Comparison of ENCODE assay signal across 8 mouse cellular contexts in genomic region chr6:88840791-88841513, GRCm38 (mm10). TPM values are rescaled to one million over a fixed set of nuclear protein-coding genes. Genes with fewer than 3 reads are reported as not detected.
DNase-seq lines count a peak whose midpoint lies in the region; ATAC-seq and TF ChIP-seq lines count a peak whose summit lies in the region.

No protein-coding gene starts in this region.

- no peaks in the 10 kb centered on the region for H3K9me3 ChIP-seq in liver, embryonic 13.5 days (replicated peaks)

- H3K4me3 ChIP-seq in thymus, adult 2 months (ENCODE audit: control insufficient read depth, insufficient read depth, low read length): peak overlapping the region; percentile 93
- H3K4me3 ChIP-seq in liver, embryonic 13.5 days (replicated peaks): peak overlapping the region; percentile 93

- H3K36me3 ChIP-seq in thymus, adult 2 months (ENCODE audit: control insufficient read depth, insufficient read depth, low read length): peaks cover 18% of the 10 kb centered on the region
- H3K36me3 ChIP-seq in liver, embryonic 13.5 days: peaks cover 46% of the 10 kb centered on the region

- TF ChIP-seq POLR2A in thymus, adult 2 months (IDR thresholded peaks at IDR 0.05; ENCODE audit: control insufficient read depth, extremely low read depth, insufficient read depth, low read length, poor library complexity): no peak

- no peak for ATAC-seq in liver, embryonic 13.5 days (ENCODE audit: low read depth)
- ATAC-seq in megakaryocyte progenitor cell, adult 5-6 weeks (replicated peaks; ENCODE audit: poor library complexity): no peak

- peak; percentile 70 for DNase-seq in cerebellum, adult 9-11 months
- no peak for DNase-seq in cerebellum, postnatal 25 days
- DNase-seq in thymus, adult 2 months: no peak
- DNase-seq in thymus, postnatal 14 days: no peak
- no peak for DNase-seq in liver, embryonic 13.5 days
- DNase-seq in layer of hippocampus, adult 8-10 months (ENCODE audit: low spot score in 2 of 2): no peak
- DNase-seq in thymus, postnatal 0 days (ENCODE audit: low spot score): no peak

- no peak for TF ChIP-seq CTCF in thymus, adult 2 months (IDR thresholded peaks at IDR 0.05; ENCODE audit: borderline replicate concordance, control insufficient read depth, extremely low read depth, insufficient read depth, low read length, poor library complexity)

- H3K27ac ChIP-seq in thymus, adult 2 months (ENCODE audit: control insufficient read depth, insufficient read depth, low read length): peak overlapping the region; percentile 49
- H3K27ac ChIP-seq in liver, embryonic 13.5 days: peak overlapping the region; percentile 94

- no peaks in the 10 kb centered on the region for H3K27me3 ChIP-seq in thymus, adult 2 months (ENCODE audit: control insufficient read depth, insufficient read depth, low read length)
- no peaks in the 10 kb centered on the region for H3K27me3 ChIP-seq in liver, embryonic 13.5 days

- peak overlapping the region; percentile 100 for H3K4me2 ChIP-seq in liver, embryonic 13.5 days

- peaks cover 13% of the 10 kb centered on the region for H3K4me1 ChIP-seq in thymus, adult 2 months (replicated peaks; ENCODE audit: control insufficient read depth, insufficient read depth, low read length)
- H3K4me1 ChIP-seq in liver, embryonic 13.5 days (replicated peaks): peaks cover 50% of the 10 kb centered on the region

- WGBS in thymus, adult 2 months: 56% methylated on average over 9 of the region's 9 CpGs
- 51% methylated on average over 9 of the region's 9 CpGs for WGBS in liver, embryonic 13.5 days (ENCODE audit: insufficient replicate concordance)

- H3K9ac ChIP-seq in liver, embryonic 13.5 days: peak overlapping the region; percentile 96

RNA-seq across cellular contexts. Expression of gene Abtb1, which starts 0.8 kb away (rescaled TPM):
- 204 and 239 TPM in 2 replicates for polyA plus RNA-seq in thymus, adult 2 months (2012; rRNA removed)
- polyA plus RNA-seq in liver, embryonic 13.5 days (2015; fragmentation: Nextera tagmentation; extraction: Ambion mirVana): 45.5 and 46.5 TPM in 2 replicates
- total RNA-seq in megakaryocyte progenitor cell, adult 5-6 weeks (2015): 7.8 and 9.5 TPM in 2 replicates
- total RNA-seq in megakaryocyte progenitor cell, adult 5-6 weeks (2017): 40.1 and 40.7 TPM in 2 replicates
- 10 to 100 TPM; 31.1 to 38.6 (median 37.0) TPM for total RNA-seq in layer of hippocampus, adult 8-10 months (2022)
- polyA plus RNA-seq in thymus, postnatal 0 days (2015; fragmentation: Nextera tagmentation; extraction: Ambion mirVana): 64.7 and 77.2 TPM in 2 replicates

RNA-seq across cellular contexts. Expression of gene Podxl2, which starts 33.9 kb away (rescaled TPM):
- 95.8 and 100.0 TPM in 2 replicates for polyA plus RNA-seq in thymus, adult 2 months (2012; rRNA removed)
- polyA plus RNA-seq in liver, embryonic 13.5 days (2015; fragmentation: Nextera tagmentation; extraction: Ambion mirVana): 2.3 and 2.9 TPM in 2 replicates
- total RNA-seq in megakaryocyte progenitor cell, adult 5-6 weeks (2015): 0.15 TPM in 1 of 2 replicates, not detected in the other
- 0.41 and 0.92 TPM in 2 replicates for total RNA-seq in megakaryocyte progenitor cell, adult 5-6 weeks (2017)
- total RNA-seq in layer of hippocampus, adult 8-10 months (2022): 100 to 1,000 TPM; 160 to 178 (median 170) TPM
- polyA plus RNA-seq in thymus, postnatal 0 days (2015; fragmentation: Nextera tagmentation; extraction: Ambion mirVana): 14.1 and 16.9 TPM in 2 replicates

RNA-seq across cellular contexts. Expression of gene Mcm2, which starts 57.6 kb away (rescaled TPM):
- 169 and 232 TPM in 2 replicates for polyA plus RNA-seq in thymus, adult 2 months (2012; rRNA removed)
- 186 and 202 TPM in 2 replicates for polyA plus RNA-seq in liver, embryonic 13.5 days (2015; fragmentation: Nextera tagmentation; extraction: Ambion mirVana)
- total RNA-seq in megakaryocyte progenitor cell, adult 5-6 weeks (2015): 103 and 107 TPM in 2 replicates
- 150 and 151 TPM in 2 replicates for total RNA-seq in megakaryocyte progenitor cell, adult 5-6 weeks (2017)
- 1 to 10 TPM; 4.4 to 7.0 (median 5.5) TPM for total RNA-seq in layer of hippocampus, adult 8-10 months (2022)
- 138 and 161 TPM in 2 replicates for polyA plus RNA-seq in thymus, postnatal 0 days (2015; fragmentation: Nextera tagmentation; extraction: Ambion mirVana)
